Mouse (Mus musculus): ENCODE measurements at regions not wholly inside any gene's neighbourhood (a gene's known extent, or its start where the extent isn't known, plus 50 kb on each side); places are given as distances from the start of the nearest gene placed in this dataset.

DNA sequence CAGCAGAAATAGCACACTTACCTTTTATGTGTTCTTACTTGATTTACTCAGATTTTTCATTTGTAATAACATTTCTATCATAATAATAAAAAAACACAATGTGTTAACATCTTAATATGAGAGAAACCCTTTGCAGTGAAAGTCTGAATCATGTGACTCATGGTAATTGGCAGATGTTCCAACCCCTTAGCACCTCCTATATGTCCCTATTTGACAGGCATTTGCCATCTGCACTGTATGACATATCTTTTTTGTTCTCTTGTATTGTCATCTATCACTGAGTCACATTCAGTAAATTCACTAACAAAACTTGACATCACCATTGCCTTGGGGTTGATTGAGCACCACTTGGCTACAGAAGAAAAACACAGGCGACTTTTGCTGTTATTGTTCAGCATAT lies 641.1 kb upstream of the Arid1b start:
- Histone ChIP-seq H3K36me3 (ENCODE audit: control insufficient read depth, insufficient read depth) (no peaks in the 10 kb centered on the region), H3ac (ENCODE audit: control insufficient read depth, insufficient read length) (no peak overlapping the region), H3K4me3 (no peak overlapping the region), H3K79me2 (ENCODE audit: control insufficient read depth, insufficient read depth) (no peaks in the 10 kb centered on the region), H3K4me2 (ENCODE audit: low read depth) (no peak overlapping the region), H3K27me3 (ENCODE audit: control insufficient read depth, insufficient read depth, insufficient read length) (no peaks in the 10 kb centered on the region)
- TF ChIP-seq REST (IDR thresholded peaks at IDR 0.05; ENCODE audit: insufficient read depth, insufficient read length): no peak
- no peak for TF ChIP-seq TCF3 (IDR thresholded peaks at IDR 0.05; ENCODE audit: insufficient read length, low read depth)
- no peak for TF ChIP-seq MYOG (IDR thresholded peaks at IDR 0.05; ENCODE audit: control insufficient read depth in 1 of 3, insufficient read depth in 1 of 3, insufficient read length in 2 of 3, low read depth in 2 of 3)
- no peak for TF ChIP-seq POLR2AphosphoS2 (IDR thresholded peaks at IDR 0.05; ENCODE audit: insufficient read length, low read depth)
- TF ChIP-seq POLR2A (IDR thresholded peaks at IDR 0.05; ENCODE audit: insufficient read length, low read depth): no peak
- no peak for TF ChIP-seq E2F4 (IDR thresholded peaks at IDR 0.05; ENCODE audit: insufficient read depth)
- TF ChIP-seq MYOD1 (IDR thresholded peaks at IDR 0.05; ENCODE audit: control insufficient read depth in 1 of 3, insufficient read length in 2 of 3, low read depth in 2 of 3): no peak

DNA sequence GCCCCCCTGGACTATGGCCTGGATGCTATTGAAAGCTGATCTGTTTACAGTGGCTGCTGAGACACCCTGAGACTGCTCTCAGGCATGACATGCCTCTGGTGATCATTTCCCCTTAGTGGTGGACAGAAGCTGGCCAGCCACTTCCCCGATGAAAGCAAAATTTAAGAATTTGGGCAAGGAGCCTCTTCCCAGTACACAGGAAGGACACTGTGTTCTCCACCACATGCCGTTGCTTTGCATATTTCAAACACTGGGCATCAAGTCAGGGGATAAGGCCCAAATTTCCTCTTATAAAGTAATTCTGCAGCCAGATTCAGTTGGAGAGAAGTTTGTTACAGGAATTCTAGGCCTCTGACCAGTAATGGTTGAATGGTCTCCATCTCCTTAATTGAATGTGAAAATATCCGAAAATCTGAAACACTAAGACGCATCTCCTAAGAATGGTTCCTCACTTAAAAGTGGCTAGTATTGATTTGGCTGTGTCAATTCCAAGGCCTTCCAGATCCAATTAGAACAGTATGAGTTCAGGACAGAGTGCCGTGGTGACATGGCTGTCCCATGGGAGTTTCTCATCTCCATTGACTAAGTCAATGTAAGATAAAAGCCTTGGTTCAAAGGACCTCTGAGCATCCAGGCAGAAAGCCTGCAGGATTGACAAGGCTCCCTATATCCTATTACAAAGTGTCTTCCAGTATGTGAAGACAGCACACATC lies 638.5 kb upstream of the Arid1b start:
- Histone ChIP-seq H3K4me3 (no peak overlapping the region), H3K36me3 (ENCODE audit: control insufficient read depth, insufficient read depth) (no peaks in the 10 kb centered on the region), H3ac (ENCODE audit: control insufficient read depth, insufficient read length) (no peak overlapping the region), H3K27me3 (ENCODE audit: control insufficient read depth, insufficient read depth, insufficient read length) (no peaks in the 10 kb centered on the region), H3K79me2 (ENCODE audit: control insufficient read depth, insufficient read depth) (no peaks in the 10 kb centered on the region), H3K4me2 (ENCODE audit: low read depth) (no peak overlapping the region)
- TF ChIP-seq SRF (IDR thresholded peaks at IDR 0.05; ENCODE audit: control insufficient read depth, insufficient read length, low read depth): no peak
- TF ChIP-seq MYOG (IDR thresholded peaks at IDR 0.05; ENCODE audit: control insufficient read depth in 1 of 3, insufficient read depth in 1 of 3, insufficient read length in 2 of 3, low read depth in 2 of 3): no peak
- no peak for TF ChIP-seq USF1 (IDR thresholded peaks at IDR 0.05; ENCODE audit: low read depth)
- TF ChIP-seq MAX (IDR thresholded peaks at IDR 0.05; ENCODE audit: low read depth): no peak

DNA sequence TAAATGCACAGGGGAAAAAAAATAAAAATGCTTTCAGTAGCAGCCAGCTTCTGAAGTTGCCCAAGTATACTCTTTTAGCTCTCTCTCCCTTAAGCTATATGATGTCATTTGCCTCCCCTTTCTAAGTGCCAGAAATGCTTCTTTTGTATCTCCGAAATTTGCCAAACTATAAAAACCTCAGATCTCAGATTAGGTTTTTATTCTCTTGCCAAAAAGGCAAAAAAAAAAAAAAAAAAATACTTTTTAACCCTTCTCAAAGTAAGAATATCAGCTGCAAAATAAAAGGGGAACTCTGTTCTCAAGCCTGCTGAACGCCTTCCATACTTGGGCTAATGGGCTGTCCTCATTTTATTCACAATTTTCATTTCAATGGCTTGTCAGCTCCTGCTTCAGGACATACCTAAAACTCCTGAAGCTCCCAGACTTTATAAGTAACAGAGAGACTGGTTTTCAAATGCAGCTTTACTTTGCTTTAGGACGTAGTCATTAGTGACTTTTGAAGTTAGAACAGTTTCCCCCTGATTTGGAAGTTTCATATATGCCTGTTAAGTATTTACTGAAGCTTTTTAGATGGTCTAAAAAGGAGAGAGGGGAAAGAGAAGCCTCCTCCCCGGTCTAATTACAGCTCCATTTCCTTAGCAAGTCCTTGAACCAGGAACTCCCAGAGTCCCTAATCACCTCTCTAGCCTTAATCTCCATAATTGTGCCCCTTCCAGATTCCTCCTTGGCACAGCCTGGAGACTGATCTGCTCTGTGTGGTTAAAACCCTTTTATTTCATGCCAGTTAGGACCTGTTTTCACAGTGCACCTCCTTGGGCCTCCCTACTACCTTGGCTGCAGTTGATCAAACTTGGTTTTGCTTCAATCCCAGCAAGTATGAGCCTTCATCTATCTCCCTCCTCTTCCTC lies 633.5 kb upstream of the Arid1b start:
- H3K36me3 ChIP-seq (ENCODE audit: control insufficient read depth, insufficient read depth): no peaks in the 10 kb centered on the region
- H3ac ChIP-seq (ENCODE audit: control insufficient read depth, insufficient read length): no peak overlapping the region
- TF ChIP-seq CEBPB (IDR thresholded peaks at IDR 0.05; ENCODE audit: insufficient read depth, poor library complexity, severe bottlenecking): no peak
- TF ChIP-seq TCF3 (IDR thresholded peaks at IDR 0.05; ENCODE audit: insufficient read length, low read depth): no peak
- no peak for TF ChIP-seq POLR2A (IDR thresholded peaks at IDR 0.05; ENCODE audit: insufficient read length, low read depth)
- no peak for TF ChIP-seq SRF (IDR thresholded peaks at IDR 0.05; ENCODE audit: control insufficient read depth, insufficient read length, low read depth)
- no peak for TF ChIP-seq E2F4 (IDR thresholded peaks at IDR 0.05; ENCODE audit: insufficient read depth)
- TF ChIP-seq MYOD1 (IDR thresholded peaks at IDR 0.05; ENCODE audit: control insufficient read depth in 1 of 3, insufficient read length in 2 of 3, low read depth in 2 of 3): no peak
- no peak for TF ChIP-seq MAX (IDR thresholded peaks at IDR 0.05; ENCODE audit: low read depth)
- no peak for TF ChIP-seq POLR2AphosphoS2 (IDR thresholded peaks at IDR 0.05; ENCODE audit: insufficient read length, low read depth)
- TF ChIP-seq TCF12 (IDR thresholded peaks at IDR 0.05; ENCODE audit: insufficient read depth, poor library complexity, severe bottlenecking): no peak
- no peak for TF ChIP-seq REST (IDR thresholded peaks at IDR 0.05; ENCODE audit: insufficient read depth, insufficient read length)
- TF ChIP-seq USF1 (IDR thresholded peaks at IDR 0.05; ENCODE audit: low read depth): no peak
- TF ChIP-seq MYOG (IDR thresholded peaks at IDR 0.05; ENCODE audit: control insufficient read depth in 1 of 3, insufficient read depth in 1 of 3, insufficient read length in 2 of 3, low read depth in 2 of 3): no peak
- H3K4me3 ChIP-seq: no peak overlapping the region
- H3K4me2 ChIP-seq (ENCODE audit: low read depth): no peak overlapping the region
- no peaks in the 10 kb centered on the region for H3K27me3 ChIP-seq (ENCODE audit: control insufficient read depth, insufficient read depth, insufficient read length)
- no peaks in the 10 kb centered on the region for H3K79me2 ChIP-seq (ENCODE audit: control insufficient read depth, insufficient read depth)

DNA sequence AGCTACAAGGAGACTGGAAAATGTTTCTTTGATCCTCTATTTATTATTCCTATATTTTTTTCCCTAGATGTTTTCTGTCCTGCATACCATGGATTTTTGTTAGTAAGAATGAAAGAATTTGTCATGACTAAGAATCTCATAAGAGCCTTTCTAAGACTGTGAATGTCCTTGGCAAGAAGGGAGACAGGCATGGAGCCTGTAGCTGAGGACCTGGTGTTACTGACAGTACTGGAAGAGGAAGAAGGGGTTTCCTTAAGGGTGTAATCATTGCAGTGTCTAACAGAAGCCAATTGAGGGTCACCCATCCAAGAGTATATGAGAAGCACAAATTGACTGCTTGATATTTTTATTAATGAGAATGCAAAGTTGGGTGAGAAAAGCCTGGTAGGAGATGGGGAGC lies 628.3 kb upstream of the Arid1b start:
- H3K4me3 ChIP-seq: no peak overlapping the region

DNA sequence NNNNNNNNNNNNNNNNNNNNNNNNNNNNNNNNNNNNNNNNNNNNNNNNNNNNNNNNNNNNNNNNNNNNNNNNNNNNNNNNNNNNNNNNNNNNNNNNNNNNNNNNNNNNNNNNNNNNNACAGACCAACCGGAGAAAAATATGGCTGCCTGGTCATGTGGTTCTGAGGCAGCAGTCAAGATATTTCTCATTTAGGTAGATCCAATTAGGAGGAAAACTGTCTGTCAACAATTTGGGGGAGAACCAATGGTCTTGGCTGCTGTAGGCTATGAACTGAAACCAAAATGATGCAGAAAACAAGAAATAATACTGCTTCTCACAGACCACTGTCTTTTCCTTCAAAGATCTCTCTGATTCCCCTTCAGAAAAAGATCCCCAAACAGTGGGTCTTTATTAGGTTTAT lies 613.7 kb upstream of the Arid1b start:
- Histone ChIP-seq H3ac (ENCODE audit: control insufficient read depth, insufficient read length) (no peak overlapping the region), H3K4me2 (ENCODE audit: low read depth) (no peak overlapping the region), H3K79me2 (ENCODE audit: control insufficient read depth, insufficient read depth) (no peaks in the 10 kb centered on the region), H3K4me3 (no peak overlapping the region), H3K36me3 (ENCODE audit: control insufficient read depth, insufficient read depth) (no peaks in the 10 kb centered on the region), H3K27me3 (ENCODE audit: control insufficient read depth, insufficient read depth, insufficient read length) (no peaks in the 10 kb centered on the region)
- TF ChIP-seq REST (IDR thresholded peaks at IDR 0.05; ENCODE audit: insufficient read depth, insufficient read length) (no peak), TCF12 (IDR thresholded peaks at IDR 0.05; ENCODE audit: insufficient read depth, poor library complexity, severe bottlenecking) (no peak), USF1 (IDR thresholded peaks at IDR 0.05; ENCODE audit: low read depth) (no peak), TCF3 (IDR thresholded peaks at IDR 0.05; ENCODE audit: insufficient read length, low read depth) (no peak), POLR2A (IDR thresholded peaks at IDR 0.05; ENCODE audit: insufficient read length, low read depth) (no peak), POLR2AphosphoS2 (IDR thresholded peaks at IDR 0.05; ENCODE audit: insufficient read length, low read depth) (no peak)

More for the DNA sequence above, 628.3 kb upstream of the Arid1b start:
- Histone ChIP-seq H3K27me3 (ENCODE audit: control insufficient read depth, insufficient read depth, insufficient read length) (no peaks in the 10 kb centered on the region), H3K4me2 (ENCODE audit: low read depth) (no peak overlapping the region), H3ac (ENCODE audit: control insufficient read depth, insufficient read length) (no peak overlapping the region), H3K79me2 (ENCODE audit: control insufficient read depth, insufficient read depth) (no peaks in the 10 kb centered on the region), H3K36me3 (ENCODE audit: control insufficient read depth, insufficient read depth) (no peaks in the 10 kb centered on the region)
- no peak for TF ChIP-seq MAX (IDR thresholded peaks at IDR 0.05; ENCODE audit: low read depth)
- no peak for TF ChIP-seq SRF (IDR thresholded peaks at IDR 0.05; ENCODE audit: control insufficient read depth, insufficient read length, low read depth)
